Mouse (Mus musculus) fat pad, adult 2 months (tissue): ENCODE data around the gene Sp140.
"Not testable (repeated sequence)": the region's sequence is repeated elsewhere in the genome, so short reads cannot be mapped to it uniquely, and the experiment has no call there.

ENCODE experiments used
- DNase-seq: peaks from one replicate; pipeline ENCODE4 v3.0.0-alpha.2; 2011; ENCODE audit warnings: low read depth, low spot score; ENCODE audit errors: extremely low read depth

Sp140 gene

GRCm38 (mm10) chr1:85600078-85600477 is at the start of gene Sp140:
Sp140 (plus strand) TSS chr1:85600378.
- DNase-seq = not testable (repeated sequence)

GRCm38 (mm10) chr1:85555261-85555660 is 44.9 kb upstream of the Sp140 start:
- not testable (repeated sequence) for DNase-seq

GRCm38 (mm10) chr1:85573554-85573953 is 26.6 kb upstream of the Sp140 start:
- DNase-seq = not testable (repeated sequence)

GRCm38 (mm10) chr1:85575376-85575775 is 24.8 kb upstream of the Sp140 start, which contains the start of gene G530012D18Rik:
G530012D18Rik (plus strand) TSS chr1:85575676.
- not testable (repeated sequence) for DNase-seq

GRCm38 (mm10) chr1:85578372-85579010 is 21.7 kb upstream of the Sp140 start:
- DNase-seq = not testable (repeated sequence)

GRCm38 (mm10) chr1:85579199-85580147 is 20.7 kb upstream of the Sp140 start:
- DNase-seq = not testable (repeated sequence)

- DNase-seq = not testable (repeated sequence)
Observed at GRCm38 (mm10) chr1:85580148-85580534, 20.0 kb upstream of the Sp140 start.

GRCm38 (mm10) chr1:85580578-85580977 is 19.6 kb upstream of the Sp140 start:
- not testable (repeated sequence) for DNase-seq

GRCm38 (mm10) chr1:85581518-85581917 is 18.7 kb upstream of the Sp140 start:
- not testable (repeated sequence) for DNase-seq

GRCm38 (mm10) chr1:85588697-85589096 is 11.5 kb upstream of the Sp140 start:
- not testable (repeated sequence) for DNase-seq

GRCm38 (mm10) chr1:85592526-85592925 is 7.7 kb upstream of the Sp140 start:
- DNase-seq = not testable (repeated sequence)

GRCm38 (mm10) chr1:85598271-85599012 is 1.7 kb upstream of the Sp140 start, which contains the start of gene Sp110:
Sp110 (minus strand) TSS chr1:85598817.
- not testable (repeated sequence) for DNase-seq

GRCm38 (mm10) chr1:85600794-85601193 is 616 bp downstream of the Sp140 start:
- DNase-seq = not testable (repeated sequence)

- DNase-seq = not testable (repeated sequence)
Observed at GRCm38 (mm10) chr1:85604341-85604740, 4.2 kb downstream of the Sp140 start.

- DNase-seq = not testable (repeated sequence)
Observed at GRCm38 (mm10) chr1:85608361-85608760, 8.2 kb downstream of the Sp140 start.

GRCm38 (mm10) chr1:85610581-85610980 is 10.4 kb downstream of the Sp140 start:
- not testable (repeated sequence) for DNase-seq

- DNase-seq = not testable (repeated sequence)
Observed at GRCm38 (mm10) chr1:85615096-85615495, 14.9 kb downstream of the Sp140 start.

- DNase-seq = not testable (repeated sequence)
Observed at GRCm38 (mm10) chr1:85615819-85616218, 15.6 kb downstream of the Sp140 start.

- not testable (repeated sequence) for DNase-seq
Observed at GRCm38 (mm10) chr1:85617161-85617560, 17.0 kb downstream of the Sp140 start.

- DNase-seq = not testable (repeated sequence)
Observed at GRCm38 (mm10) chr1:85618689-85619088, 18.5 kb downstream of the Sp140 start.

- not testable (repeated sequence) for DNase-seq
Observed at GRCm38 (mm10) chr1:85636936-85637335, 36.8 kb downstream of the Sp140 start.
